Mouse (Mus musculus): ENCODE measurements around the gene Zfp212.

DNA sequence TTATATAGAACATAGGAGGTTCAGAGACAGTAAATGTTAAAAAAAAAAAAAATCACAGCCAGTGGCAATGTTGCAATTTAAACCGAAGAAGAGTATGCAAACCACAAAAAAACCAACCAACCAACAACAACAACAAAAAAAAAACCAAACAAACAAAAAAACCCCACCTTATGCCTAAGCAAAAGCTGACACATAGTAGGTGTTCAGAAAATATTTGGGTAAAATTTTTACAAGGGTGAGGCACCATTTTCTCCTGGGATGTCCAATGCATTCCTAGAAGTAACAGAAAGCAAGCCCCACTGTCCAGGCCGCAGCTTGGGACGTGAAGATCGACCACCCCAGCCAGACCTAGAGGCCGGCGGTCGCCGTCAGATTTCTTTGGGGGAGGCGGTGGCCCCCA lies 43.2 kb upstream of the Zfp212 start, which contains the start of gene Zfp282:
- TF ChIP-seq HCFC1 (IDR thresholded peaks at IDR 0.05; ENCODE audit: borderline replicate concordance, insufficient read depth, low read length) (no peak), ZNF384 (IDR thresholded peaks at IDR 0.05; ENCODE audit: low read depth, low read length) (no peak), CHD2 (IDR thresholded peaks at IDR 0.05; ENCODE audit: low read depth, low read length) (no peak), MAFK (IDR thresholded peaks at IDR 0.05; ENCODE audit: insufficient read depth, low read depth, low read length) (no peak), ZC3H11A (IDR thresholded peaks at IDR 0.05; ENCODE audit: borderline replicate concordance, low read depth, low read length) (no peak)
